Mouse (Mus musculus) heart, embryonic 11.5 days (tissue): ENCODE results near the gene Gm609. TPM values are rescaled to one million over a fixed set of nuclear protein-coding genes. Genes with fewer than 3 reads are reported as not detected.
"Not testable (repeated sequence)": the region's sequence is repeated elsewhere in the genome, so short reads cannot be mapped to it uniquely, and the experiment has no call there.

Experiments used
- ATAC-seq: fragments of 200-750 bp; cut with Nextera tagmentation; replicated peaks from 2 replicates; pipeline ENCODE4 v1.8.0; 2017; ENCODE audit warnings: moderate library complexity; ENCODE audit not compliant: insufficient number of reproducible peaks, low FRiP score, low TSS enrichment
- H3K27ac ChIP-seq: fragments of 300-500 bp; sonication (generic); 2 replicates; pipeline ENCODE4 v1.5.1; 2014; ENCODE audit warnings: mild to moderate bottlenecking, low read depth, low read length
- H3K27me3 ChIP-seq: fragments of 300-500 bp; sonication (generic); 2 replicates; pipeline ENCODE4 v1.6.1; 2014; ENCODE audit warnings: mild to moderate bottlenecking, low read length, mixed read lengths; ENCODE audit not compliant: control insufficient read depth, insufficient read depth
- H3K36me3 ChIP-seq: fragments of 300-500 bp; sonication (generic); 2 replicates; pipeline ENCODE4 v1.6.1; 2014; ENCODE audit warnings: mild to moderate bottlenecking, low read length, moderate library complexity, mixed read lengths; ENCODE audit not compliant: control insufficient read depth, insufficient read depth
- H3K4me1 ChIP-seq: fragments of 300-500 bp; sonication (generic); 2 replicates; pipeline ENCODE4 v1.6.1; 2014; ENCODE audit warnings: low read length; ENCODE audit not compliant: control insufficient read depth, insufficient read depth
- H3K4me2 ChIP-seq: fragments of 300-500 bp; sonication (generic); 2 replicates; pipeline ENCODE4 v1.6.1; 2014; ENCODE audit warnings: mild to moderate bottlenecking, moderate library complexity
- H3K4me3 ChIP-seq: fragments of 300-500 bp; sonication (generic); 2 replicates; pipeline ENCODE4 v1.5.1; 2014; ENCODE audit warnings: low read depth, low read length
- H3K9ac ChIP-seq: fragments of 300-500 bp; sonication (generic); 2 replicates; pipeline ENCODE4 v1.6.1; 2014; ENCODE audit warnings: mild to moderate bottlenecking, low read depth, low read length, moderate library complexity
- H3K9me3 ChIP-seq: fragments of 300-500 bp; sonication (generic); replicated peaks from 2 replicates; pipeline ENCODE4 v1.6.1; 2016; ENCODE audit warnings: low read length; ENCODE audit not compliant: control insufficient read depth
- whole genome bisulfite sequencing: fragments of 180-500 bp; shearing (Covaris S2); extraction: QIAGEN DNeasy Blood & Tissue Kit; methylation state at CpG from one replicate; pipeline ENCODE4 v1.1.7; 2014; ENCODE audit not compliant: insufficient replicate concordance; 5-methylcytosine and 5-hydroxymethylcytosine counted together
- polyA plus RNA-seq: library from polyadenylated mRNA; unstranded; fragments of >200 nt; fragmentation: Nextera tagmentation; extraction: Ambion mirVana; gene quantifications from 2 replicates; pipeline ENCODE4 v1.2.1, GENCODE M21; 2014

Gene Gm609
- not detected in 2 replicates for polyA plus RNA-seq

DNA sequence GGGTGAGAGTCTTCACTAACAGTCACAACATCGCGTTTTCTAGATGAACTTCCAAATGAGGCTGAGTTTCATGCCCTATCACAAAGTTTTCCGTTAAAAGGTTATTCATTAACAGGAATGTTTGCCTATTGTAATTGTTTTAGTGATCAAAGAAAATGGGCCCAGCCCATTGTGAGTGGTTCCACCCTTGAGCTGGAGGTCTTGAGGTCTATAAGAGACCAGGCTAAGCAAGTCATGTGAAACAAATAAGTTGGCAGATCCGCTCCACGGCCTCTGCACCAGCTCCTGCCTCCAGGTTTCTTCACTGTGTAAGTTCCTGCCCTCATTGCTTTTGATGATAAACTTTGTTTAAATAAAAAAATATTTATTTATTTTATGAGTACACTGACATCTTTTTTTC, at the start of gene Gm609:
TSS of gene Gm609 (minus strand) at position 43 of the 400 bp plus-strand sequence.
- Histone ChIP-seq H3K36me3 (no peaks in the 10 kb centered on the region), H3K4me2 (no peak within 1 kb of the TSS), H3K9ac (no peak within 1 kb of the TSS), H3K9me3 (no peaks in the 10 kb centered on the region), H3K4me3 (no peak within 1 kb of the TSS), H3K4me1 (no peaks in the 10 kb centered on the region), H3K27ac (no peak within 1 kb of the TSS), H3K27me3 (no peaks in the 10 kb centered on the region)
- 77% methylated on average over 5 of the region's 5 CpGs for WGBS
- ATAC-seq = no peak

DNA sequence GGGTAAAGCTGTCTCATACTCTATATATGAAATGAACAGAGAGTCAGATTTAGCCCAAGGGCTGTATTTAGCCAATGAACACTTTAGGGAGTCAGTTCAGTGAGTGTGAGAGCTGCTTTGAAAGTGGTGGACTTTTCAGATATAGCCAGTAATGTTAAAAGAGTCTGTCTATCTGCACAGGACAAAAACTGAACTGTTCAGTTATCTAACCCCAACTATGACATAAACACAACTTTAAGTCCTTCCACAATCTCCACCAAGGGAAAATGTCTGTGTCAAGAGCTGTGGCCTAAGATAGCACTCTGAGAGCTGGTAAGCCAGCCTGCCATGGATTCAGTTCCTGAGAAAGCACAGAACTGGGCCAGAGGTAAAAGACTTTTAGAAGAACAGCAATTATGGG, 49.3 kb upstream of the Gm609 start:
- no peak overlapping the region for H3K4me2 ChIP-seq
- no peak overlapping the region for H3K9ac ChIP-seq
- H3K9me3 ChIP-seq = no peaks in the 10 kb centered on the region
- H3K4me1 ChIP-seq = no peaks in the 10 kb centered on the region
- ATAC-seq = no peak
- no peak overlapping the region for H3K27ac ChIP-seq
- H3K27me3 ChIP-seq = no peaks in the 10 kb centered on the region
- H3K4me3 ChIP-seq = no peak overlapping the region
- no peaks in the 10 kb centered on the region for H3K36me3 ChIP-seq

- WGBS = 56% methylated on average over 1 of the region's 1 CpGs
- not testable (repeated sequence) for H3K4me2 ChIP-seq, H3K4me3 ChIP-seq, H3K27me3 ChIP-seq, H3K4me1 ChIP-seq, H3K27ac ChIP-seq, ATAC-seq, H3K9ac ChIP-seq, H3K36me3 ChIP-seq, H3K9me3 ChIP-seq
These were observed 45.6 kb upstream of the Gm609 start for GRCm38 (mm10) chr16:45538342-45538741.

GRCm38 (mm10) chr16:45535009-45535408, 42.2 kb upstream of the Gm609 start, which contains the start of gene Slc9c1:
TSS of gene Slc9c1 (plus strand) at chr16:45535309.
- no peak within 1 kb of the TSS for H3K9ac ChIP-seq
- WGBS = 88% methylated on average over 5 of the region's 5 CpGs
- no peak within 1 kb of the TSS for H3K4me3 ChIP-seq
- H3K27me3 ChIP-seq = no peaks in the 10 kb centered on the region
- H3K9me3 ChIP-seq = no peaks in the 10 kb centered on the region
- no peaks in the 10 kb centered on the region for H3K4me1 ChIP-seq
- H3K27ac ChIP-seq = no peak within 1 kb of the TSS
- H3K4me2 ChIP-seq = no peak within 1 kb of the TSS
- H3K36me3 ChIP-seq = no peaks in the 10 kb centered on the region
- ATAC-seq = no peak

DNA sequence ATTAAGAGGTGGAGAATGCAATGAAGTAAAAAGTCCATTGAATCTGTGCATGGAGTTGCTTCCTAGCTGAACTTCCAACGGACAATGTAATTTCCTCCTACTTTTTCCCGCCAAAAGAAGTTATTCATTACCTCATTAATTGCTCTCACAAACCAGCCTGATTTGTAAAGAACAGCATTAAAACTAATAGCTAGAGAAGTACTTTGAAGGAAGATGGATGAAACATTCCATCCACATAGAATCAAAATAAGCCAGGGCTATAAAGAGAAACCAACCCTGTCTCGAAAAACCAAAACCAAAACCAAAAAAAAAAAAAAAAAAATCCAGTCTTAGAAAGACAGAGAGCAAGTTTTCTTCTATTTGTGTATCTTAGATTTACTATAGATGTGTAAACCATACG, 39.2 kb upstream of the Gm609 start, which contains the start of gene Gm17783:
TSS of gene Gm17783 (minus strand) at position 101 of the 400 bp plus-strand sequence.
- 81% methylated on average over 4 of the region's 4 CpGs for WGBS
- H3K9me3 ChIP-seq = no peaks in the 10 kb centered on the region
- H3K4me1 ChIP-seq = no peaks in the 10 kb centered on the region
- no peak for ATAC-seq
- H3K27ac ChIP-seq = no peak within 1 kb of the TSS
- no peak within 1 kb of the TSS for H3K4me3 ChIP-seq
- H3K9ac ChIP-seq = no peak within 1 kb of the TSS
- no peak within 1 kb of the TSS for H3K4me2 ChIP-seq
- no peaks in the 10 kb centered on the region for H3K36me3 ChIP-seq
- no peaks in the 10 kb centered on the region for H3K27me3 ChIP-seq

DNA sequence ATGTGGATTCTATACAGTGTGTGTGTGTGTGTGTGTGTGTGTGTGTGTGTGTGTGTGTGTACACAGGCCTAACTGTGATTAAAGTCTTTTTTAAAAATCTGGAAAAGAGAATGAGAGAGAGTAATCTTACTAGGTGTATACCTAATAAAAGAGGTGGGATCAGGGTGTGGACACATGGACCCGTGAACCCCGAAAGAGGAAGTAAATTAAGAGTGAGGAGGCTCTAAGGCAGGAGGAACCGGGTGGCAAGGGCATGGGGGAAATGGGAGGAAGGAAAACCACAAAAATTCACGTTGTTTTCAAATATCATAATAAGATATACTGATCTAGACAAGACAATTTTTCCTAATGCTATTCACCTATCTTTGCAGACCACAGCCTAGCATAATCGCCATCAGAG, 32.8 kb upstream of the Gm609 start:
- Histone ChIP-seq H3K4me3 (no peak overlapping the region), H3K4me1 (no peaks in the 10 kb centered on the region), H3K27me3 (no peaks in the 10 kb centered on the region), H3K4me2 (no peak overlapping the region), H3K27ac (no peak overlapping the region), H3K9me3 (no peaks in the 10 kb centered on the region), H3K9ac (no peak overlapping the region), H3K36me3 (no peaks in the 10 kb centered on the region)
- no peak for ATAC-seq
- 73% methylated on average over 5 of the region's 5 CpGs for WGBS

GRCm38 (mm10) chr16:45495326-45495725, 2.6 kb upstream of the Gm609 start:
- Histone ChIP-seq H3K27ac (no peak overlapping the region), H3K4me3 (no peak overlapping the region), H3K36me3 (no peaks in the 10 kb centered on the region), H3K9ac (no peak overlapping the region), H3K4me2 (no peak overlapping the region), H3K4me1 (no peaks in the 10 kb centered on the region), H3K9me3 (no peaks in the 10 kb centered on the region), H3K27me3 (no peaks in the 10 kb centered on the region)
- 71% methylated on average over 1 of the region's 1 CpGs for WGBS
- ATAC-seq = no peak

DNA sequence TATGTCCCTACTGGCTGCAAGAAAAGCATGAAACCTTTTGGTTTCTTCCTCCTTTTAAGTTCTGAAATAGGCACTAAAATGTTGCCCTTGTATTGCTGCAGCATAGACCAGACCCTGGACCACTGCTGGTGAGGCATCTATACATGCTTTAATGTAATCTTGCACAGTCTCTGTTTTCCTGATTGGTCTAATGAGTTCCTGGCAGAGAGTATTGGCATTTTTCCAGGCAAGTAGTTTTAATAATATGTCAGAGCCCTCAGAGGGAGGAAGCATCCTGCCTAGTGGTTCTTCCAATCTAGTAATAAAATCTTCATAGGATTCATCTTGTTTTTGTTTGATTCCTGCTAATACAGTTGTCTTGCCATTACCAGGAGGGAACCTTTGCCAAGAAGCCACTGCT, 15.8 kb downstream of the Gm609 start:
- no peak overlapping the region for H3K4me3 ChIP-seq
- no peaks in the 10 kb centered on the region for H3K27me3 ChIP-seq
- H3K4me2 ChIP-seq = no peak overlapping the region
- ATAC-seq = no peak
- H3K27ac ChIP-seq = no peak overlapping the region
- H3K36me3 ChIP-seq = no peaks in the 10 kb centered on the region
- no peak overlapping the region for H3K9ac ChIP-seq
- no peaks in the 10 kb centered on the region for H3K4me1 ChIP-seq
- no peaks in the 10 kb centered on the region for H3K9me3 ChIP-seq

DNA sequence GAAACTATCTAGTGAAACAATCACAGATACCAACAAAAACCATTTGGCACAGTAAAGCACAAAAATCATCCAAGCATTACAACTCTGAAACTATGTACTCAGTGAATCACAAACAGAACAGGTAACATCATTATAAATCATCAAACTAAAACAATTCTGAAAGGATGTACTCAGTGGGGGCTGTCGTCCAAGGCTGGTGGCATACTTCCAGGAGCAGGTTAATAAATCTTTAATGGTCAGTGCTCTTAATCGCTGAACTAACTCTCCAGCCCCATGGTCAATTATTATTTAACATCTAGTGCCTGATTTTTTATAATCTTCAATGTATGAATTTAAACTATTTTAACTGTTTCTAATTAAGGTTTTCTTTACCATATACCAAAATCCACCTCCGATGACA, 20.9 kb downstream of the Gm609 start:
- 67% methylated on average over 3 of the region's 3 CpGs for WGBS
- not testable (repeated sequence) for H3K9me3 ChIP-seq

More for the DNA sequence above, 20.9 kb downstream of the Gm609 start:
- H3K4me2 ChIP-seq, H3K4me3 ChIP-seq, H3K36me3 ChIP-seq, H3K27me3 ChIP-seq, H3K27ac ChIP-seq, H3K9ac ChIP-seq, ATAC-seq, H3K4me1 ChIP-seq: not testable (repeated sequence)
